Mouse (Mus musculus): ENCODE data around the gene Gdpd3. TPM values are rescaled to one million over a fixed set of nuclear protein-coding genes. Genes with fewer than 3 reads are reported as not detected.

Gene Gdpd3
- polyA plus RNA-seq, 1 experiment from 2014 or later: 3.0 TPM

GRCm38 (mm10) chr7:126784469-126784868 is 18.3 kb downstream of the Gdpd3 start:
- POLR2A ChIA-PET: no interaction called here
- DNase-seq (ENCODE audit: low read depth, low spot score) (no peak), ATAC-seq (no peak)
- CTCF ChIA-PET: no interaction called here
- H3K27me3 ChIP-seq: no peaks in the 10 kb centered on the region
- TF ChIP-seq CTCF (IDR thresholded peaks at IDR 0.05): no peak
- in situ Hi-C loops (cut with MboI; ENCODE audit: low pct_unique_long_range_greater_than_20kb): no loop called here

GRCm38 (mm10) chr7:126785056-126785455 is 18.9 kb downstream of the Gdpd3 start:
- ChIA-PET POLR2A (interaction anchor here (1.2 kb wide), 1 partner anchor 25 kb away, joined by 3 read pairs; no protein-coding TSS in a partner anchor), CTCF (no interaction called here)
- DNase-seq (ENCODE audit: low read depth, low spot score) (no peak), ATAC-seq (no peak)
- TF ChIP-seq CTCF (IDR thresholded peaks at IDR 0.05): no peak
- no peaks in the 10 kb centered on the region for H3K27me3 ChIP-seq
- in situ Hi-C loops (cut with MboI; ENCODE audit: low pct_unique_long_range_greater_than_20kb): no loop called here

- DNase-seq (ENCODE audit: low read depth, low spot score) (no peak), ATAC-seq (no peak)
- ChIA-PET POLR2A (no interaction called here), CTCF (no interaction called here)
- no peak for TF ChIP-seq CTCF (IDR thresholded peaks at IDR 0.05)
- H3K27me3 ChIP-seq: no peaks in the 10 kb centered on the region
- in situ Hi-C loops (cut with MboI; ENCODE audit: low pct_unique_long_range_greater_than_20kb): no loop called here
These were observed 20.0 kb downstream of the Gdpd3 start for GRCm38 (mm10) chr7:126786142-126786541.

DNA sequence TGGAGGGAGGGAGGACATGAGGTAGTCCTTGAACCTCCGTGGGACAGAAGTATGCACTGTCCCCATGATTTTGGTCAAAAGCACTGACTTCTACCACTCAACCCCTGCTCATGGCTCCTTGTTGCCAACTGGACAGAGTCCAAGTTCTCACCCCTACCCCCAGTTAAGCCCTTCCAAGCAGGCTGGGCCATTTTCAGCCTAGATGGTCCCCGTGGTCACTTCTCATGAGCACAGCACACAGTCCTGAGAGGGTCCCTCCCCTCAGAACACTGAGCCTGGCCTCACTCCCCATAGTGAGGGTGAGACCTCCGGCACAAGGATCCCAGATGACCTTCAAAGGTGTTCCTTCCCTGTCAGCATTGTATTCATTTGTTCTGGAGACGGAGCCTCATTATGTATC is 23.0 kb downstream of the Gdpd3 start:
- in situ Hi-C loops (cut with MboI; ENCODE audit: low pct_unique_long_range_greater_than_20kb): no loop called here
- TF ChIP-seq CTCF (IDR thresholded peaks at IDR 0.05): no peak
- ATAC-seq (no peak), DNase-seq (ENCODE audit: low read depth, low spot score) (no peak)
- CTCF ChIA-PET: no interaction called here
- H3K27me3 ChIP-seq: no peaks in the 10 kb centered on the region
- POLR2A ChIA-PET: no interaction called here

GRCm38 (mm10) chr7:126791851-126792720 is 26.0 kb downstream of the Gdpd3 start, which contains the start of gene Ppp4c:
Gene Ppp4c (minus strand): TSS chr7:126792496.
- no peaks in the 10 kb centered on the region for H3K27me3 ChIP-seq
- peak; percentile 69 for ATAC-seq
- ChIA-PET POLR2A (interaction anchor here (0.6 to 1.3 kb wide), 3 partner anchors 15 to 85 kb away, joined by 3 to 8 read pairs (median 3); partner anchors contain the start of gene Ypel3), CTCF (interaction anchor here (1.9 kb wide), 1 partner anchor 13 kb away, joined by 11 read pairs; no protein-coding TSS in a partner anchor)
- no peak for TF ChIP-seq CTCF (IDR thresholded peaks at IDR 0.05)
- DNase-seq (ENCODE audit: low read depth, low spot score): peak; percentile 62
- in situ Hi-C loops (cut with MboI; ENCODE audit: low pct_unique_long_range_greater_than_20kb): no loop called here

GRCm38 (mm10) chr7:126792721-126793443 is 26.7 kb downstream of the Gdpd3 start:
- in situ Hi-C loops (cut with MboI; ENCODE audit: low pct_unique_long_range_greater_than_20kb): no loop called here
- ATAC-seq (no peak), DNase-seq (ENCODE audit: low read depth, low spot score) (no peak)
- no peaks in the 10 kb centered on the region for H3K27me3 ChIP-seq
- CTCF ChIA-PET: interaction anchor here (1.4 kb wide), 1 partner anchor 11 kb away, joined by 3 read pairs; no protein-coding TSS in a partner anchor
- no peak for TF ChIP-seq CTCF (IDR thresholded peaks at IDR 0.05)
- POLR2A ChIA-PET: interaction anchor here (0.6 to 1.2 kb wide), 4 partner anchors 12 to 197 kb away, joined by 3 read pairs; no protein-coding TSS in a partner anchor

GRCm38 (mm10) chr7:126793456-126794270 is 27.5 kb downstream of the Gdpd3 start:
- DNase-seq (ENCODE audit: low read depth, low spot score) (no peak), ATAC-seq (no peak)
- no peaks in the 10 kb centered on the region for H3K27me3 ChIP-seq
- ChIA-PET POLR2A (interaction anchor here (0.6 to 1.2 kb wide), 4 partner anchors 11 to 197 kb away, joined by 3 to 7 read pairs (median 3); no protein-coding TSS in a partner anchor), CTCF (interaction anchor here (1.4 to 1.6 kb wide), 2 partner anchors 11 to 14 kb away, joined by 3 to 4 read pairs; no protein-coding TSS in a partner anchor)
- in situ Hi-C loops (cut with MboI; ENCODE audit: low pct_unique_long_range_greater_than_20kb): no loop called here
- no peak for TF ChIP-seq CTCF (IDR thresholded peaks at IDR 0.05)

DNA sequence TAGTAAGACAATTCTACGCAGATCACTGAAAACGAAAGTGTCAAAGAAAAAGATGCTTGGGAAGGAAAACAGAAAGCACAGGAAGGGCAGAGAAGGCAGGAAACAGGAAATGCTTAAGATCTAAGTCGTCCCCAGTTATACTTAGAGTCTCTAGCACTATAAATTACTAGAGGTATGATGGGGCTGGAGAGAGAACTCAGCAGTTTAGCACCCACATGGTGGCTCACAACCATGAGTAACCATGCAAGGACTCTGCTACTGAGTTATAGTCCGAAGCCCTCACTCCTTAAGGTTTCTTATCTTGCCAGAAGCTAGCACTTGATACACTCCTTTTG is 28.1 kb downstream of the Gdpd3 start:
- no peak for ATAC-seq
- H3K27me3 ChIP-seq: no peaks in the 10 kb centered on the region
- ChIA-PET POLR2A (interaction anchor here (0.6 kb wide), 1 partner anchor 13 kb away, joined by 3 read pairs; no protein-coding TSS in a partner anchor), CTCF (interaction anchor here (1.4 to 1.6 kb wide), 2 partner anchors 12 to 15 kb away, joined by 3 to 4 read pairs; no protein-coding TSS in a partner anchor)
- TF ChIP-seq CTCF (IDR thresholded peaks at IDR 0.05): no peak
- in situ Hi-C loops (cut with MboI; ENCODE audit: low pct_unique_long_range_greater_than_20kb): no loop called here
- no peak for DNase-seq (ENCODE audit: low read depth, low spot score)

DNA sequence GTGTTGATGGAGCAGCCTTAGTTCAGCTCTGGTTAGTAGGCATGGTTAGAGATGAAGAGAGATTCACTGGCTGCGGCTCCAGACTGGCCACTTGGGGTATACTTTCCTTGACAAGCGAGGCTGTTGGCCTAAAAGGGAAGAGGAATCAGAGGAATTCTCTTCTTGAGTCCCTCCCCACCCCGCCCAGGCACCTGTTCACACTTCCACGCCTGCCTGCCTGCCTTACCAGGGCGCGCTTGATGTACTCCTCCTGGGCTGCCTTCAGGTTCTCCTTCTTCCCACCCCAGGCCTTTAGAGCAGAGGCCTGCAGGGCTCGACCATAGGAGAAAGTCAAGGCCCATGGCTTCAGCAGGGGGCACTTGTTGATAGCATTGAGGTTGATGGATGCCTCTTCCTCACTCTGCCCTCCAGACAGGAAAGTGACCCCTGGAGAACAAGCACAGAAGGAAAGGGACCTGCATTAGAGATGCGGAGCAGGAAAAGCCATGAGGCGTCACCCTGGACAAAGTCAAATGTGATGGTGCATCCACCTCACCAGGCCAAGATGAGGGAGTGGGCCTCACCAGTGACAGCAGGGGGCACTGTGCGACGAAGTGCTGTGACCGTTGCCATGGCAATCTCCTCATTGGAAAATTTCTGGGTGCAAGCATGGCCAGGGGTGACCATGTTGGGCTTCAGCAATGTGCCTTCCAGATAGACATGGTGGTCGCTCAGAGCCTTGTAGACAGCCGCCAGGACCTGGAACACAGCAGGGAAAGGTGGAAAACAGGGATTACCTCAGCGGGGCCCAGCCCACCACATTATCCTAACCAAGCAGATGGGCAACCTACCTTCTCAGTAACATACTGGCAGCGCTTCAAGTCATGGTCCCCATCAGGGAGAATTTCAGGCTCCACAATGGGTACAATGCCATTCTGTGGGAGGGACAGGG is 29.5 kb downstream of the Gdpd3 start:
- POLR2A ChIA-PET: no interaction called here

More for the DNA sequence above, 29.5 kb downstream of the Gdpd3 start:
- no peak for ATAC-seq
- CTCF ChIA-PET: no interaction called here
- TF ChIP-seq CTCF (IDR thresholded peaks at IDR 0.05): no peak
- in situ Hi-C loops (cut with MboI; ENCODE audit: low pct_unique_long_range_greater_than_20kb): no loop called here
- no peaks in the 10 kb centered on the region for H3K27me3 ChIP-seq
- DNase-seq (ENCODE audit: low read depth, low spot score): no peak
